Mouse (Mus musculus): ENCODE data around the gene Xpo4. TPM values are rescaled to one million over a fixed set of nuclear protein-coding genes. Genes with fewer than 3 reads are reported as not detected.

The Xpo4 gene
- polyA plus RNA-seq, 1 experiment from 2014 or later: 16.5 TPM

- 91% methylated on average over 8 of the region's 8 CpGs for WGBS
- Histone ChIP-seq H3K4me2 (replicated peaks) (no peak overlapping the region), H3K9me3 (no peaks in the 10 kb centered on the region), H3K4me1 (replicated peaks) (peaks cover 4% of the 10 kb centered on the region; the same call in 1 of the 2 replicates), H3K36me3 (peaks cover 29% of the 10 kb centered on the region), H3K27ac (no peak overlapping the region), H3K27me3 (peaks cover 8% of the 10 kb centered on the region; the same call in 1 of the 2 replicates), H3K9ac (replicated peaks) (no peak overlapping the region), H3K4me3 (replicated peaks) (no peak overlapping the region)
- no peak for ATAC-seq
Measured at GRCm38 (mm10) chr14:57546131-57546530, 119.1 kb downstream of the Xpo4 start.

- H3K36me3 ChIP-seq: peaks cover 29% of the 10 kb centered on the region
- 0 out of 2 replicates have a peak, but pooled peaks have one; percentile 30 for ATAC-seq
- no peak overlapping the region for H3K4me2 ChIP-seq (replicated peaks)
- 91% methylated on average over 17 of the region's 17 CpGs for WGBS
- no peak overlapping the region for H3K27ac ChIP-seq
- no peak overlapping the region for H3K9ac ChIP-seq (replicated peaks)
- H3K9me3 ChIP-seq: no peaks in the 10 kb centered on the region
- no peak overlapping the region for H3K4me3 ChIP-seq (replicated peaks)
- peaks cover 4% of the 10 kb centered on the region; the same call in 1 of the 2 replicates for H3K4me1 ChIP-seq (replicated peaks)
- peaks cover 8% of the 10 kb centered on the region; the same call in 1 of the 2 replicates for H3K27me3 ChIP-seq
Measured at GRCm38 (mm10) chr14:57545526-57545925, 119.7 kb downstream of the Xpo4 start.

- no peak overlapping the region for H3K9ac ChIP-seq (replicated peaks)
- H3K27me3 ChIP-seq: peaks cover 10% of the 10 kb centered on the region; the same call in 1 of the 2 replicates
- WGBS: 94% methylated on average over 13 of the region's 13 CpGs
- no peak overlapping the region for H3K4me3 ChIP-seq (replicated peaks)
- H3K4me1 ChIP-seq (replicated peaks): peaks cover 4% of the 10 kb centered on the region; the same call in 1 of the 2 replicates
- no peak overlapping the region for H3K4me2 ChIP-seq (replicated peaks)
- peaks cover 10% of the 10 kb centered on the region; the same call in 1 of the 2 replicates for H3K36me3 ChIP-seq
- H3K27ac ChIP-seq: no peak overlapping the region
- ATAC-seq: no peak
- H3K9me3 ChIP-seq: no peaks in the 10 kb centered on the region
Measured at GRCm38 (mm10) chr14:57543420-57544039, 121.7 kb downstream of the Xpo4 start.

GRCm38 (mm10) chr14:57542231-57542630 is 123.0 kb downstream of the Xpo4 start:
- Histone ChIP-seq H3K4me3 (replicated peaks) (no peak overlapping the region; the same call in 1 of the 2 replicates), H3K4me2 (replicated peaks) (peak overlapping the region; percentile 38), H3K9ac (replicated peaks) (0 out of 2 replicates have a peak overlapping the region, but pooled peaks have one; percentile 28), H3K27ac (no peak overlapping the region), H3K36me3 (peaks cover 9% of the 10 kb centered on the region; the same call in 1 of the 2 replicates), H3K4me1 (replicated peaks) (peaks cover 15% of the 10 kb centered on the region), H3K9me3 (no peaks in the 10 kb centered on the region), H3K27me3 (peaks cover 12% of the 10 kb centered on the region; the same call in 1 of the 2 replicates)
- 52% methylated on average over 34 of the region's 34 CpGs for WGBS
- no peak for ATAC-seq

GRCm38 (mm10) chr14:57540683-57541082 is 124.5 kb downstream of the Xpo4 start:
- Histone ChIP-seq H3K9me3 (no peaks in the 10 kb centered on the region), H3K4me2 (replicated peaks) (no peak overlapping the region), H3K27ac (no peak overlapping the region), H3K36me3 (peaks cover 9% of the 10 kb centered on the region; the same call in 1 of the 2 replicates), H3K27me3 (peaks cover 12% of the 10 kb centered on the region; the same call in 1 of the 2 replicates), H3K4me3 (replicated peaks) (no peak overlapping the region), H3K9ac (replicated peaks) (no peak overlapping the region), H3K4me1 (replicated peaks) (peaks cover 27% of the 10 kb centered on the region)
- no peak for ATAC-seq
- WGBS: 90% methylated on average over 11 of the region's 11 CpGs

GRCm38 (mm10) chr14:57537261-57538015 is 127.8 kb downstream of the Xpo4 start:
- H3K4me2 ChIP-seq (replicated peaks): peak overlapping the region; percentile 26; the same call in 1 of the 2 replicates
- H3K9ac ChIP-seq (replicated peaks): 0 out of 2 replicates have a peak overlapping the region, but pooled peaks have one; percentile 6
- H3K9me3 ChIP-seq: no peaks in the 10 kb centered on the region
- peaks cover 3% of the 10 kb centered on the region; the same call in 1 of the 2 replicates for H3K36me3 ChIP-seq
- H3K4me1 ChIP-seq (replicated peaks): peaks cover 52% of the 10 kb centered on the region
- peak; percentile 49 for ATAC-seq
- peaks cover 20% of the 10 kb centered on the region; the same call in 1 of the 2 replicates for H3K27me3 ChIP-seq
- no peak overlapping the region for H3K4me3 ChIP-seq (replicated peaks)
- H3K27ac ChIP-seq: no peak overlapping the region; the same call in 1 of the 2 replicates
- 4% methylated on average over 16 of the region's 16 CpGs for WGBS

GRCm38 (mm10) chr14:57536820-57537219 is 128.4 kb downstream of the Xpo4 start:
- Histone ChIP-seq H3K9me3 (no peaks in the 10 kb centered on the region), H3K9ac (replicated peaks) (no peak overlapping the region), H3K4me3 (replicated peaks) (no peak overlapping the region), H3K4me1 (replicated peaks) (peaks cover 48% of the 10 kb centered on the region), H3K27me3 (peaks cover 16% of the 10 kb centered on the region; the same call in 1 of the 2 replicates), H3K4me2 (replicated peaks) (0 out of 2 replicates have a peak overlapping the region, but pooled peaks have one; percentile 26), H3K27ac (no peak overlapping the region), H3K36me3 (no peaks in the 10 kb centered on the region)
- no peak for ATAC-seq
- WGBS: 26% methylated on average over 9 of the region's 9 CpGs

- no peak overlapping the region for H3K9ac ChIP-seq (replicated peaks)
- no peak overlapping the region for H3K4me3 ChIP-seq (replicated peaks)
- no peaks in the 10 kb centered on the region for H3K9me3 ChIP-seq
- H3K36me3 ChIP-seq: no peaks in the 10 kb centered on the region
- peaks cover 15% of the 10 kb centered on the region; the same call in 1 of the 2 replicates for H3K27me3 ChIP-seq
- no peak overlapping the region for H3K4me2 ChIP-seq (replicated peaks)
- peaks cover 48% of the 10 kb centered on the region for H3K4me1 ChIP-seq (replicated peaks)
- ATAC-seq: no peak
- WGBS: 72% methylated on average over 6 of the region's 6 CpGs
- no peak overlapping the region for H3K27ac ChIP-seq
Measured at GRCm38 (mm10) chr14:57535646-57536045, 129.6 kb downstream of the Xpo4 start.

GRCm38 (mm10) chr14:57534961-57535360 is 130.3 kb downstream of the Xpo4 start:
- peaks cover 15% of the 10 kb centered on the region; the same call in 1 of the 2 replicates for H3K27me3 ChIP-seq
- no peaks in the 10 kb centered on the region for H3K9me3 ChIP-seq
- no peak overlapping the region for H3K4me3 ChIP-seq (replicated peaks)
- WGBS: 12% methylated on average over 8 of the region's 8 CpGs
- no peak overlapping the region for H3K9ac ChIP-seq (replicated peaks)
- no peaks in the 10 kb centered on the region for H3K36me3 ChIP-seq
- peaks cover 48% of the 10 kb centered on the region for H3K4me1 ChIP-seq (replicated peaks)
- H3K27ac ChIP-seq: no peak overlapping the region; the same call in 1 of the 2 replicates
- no peak for ATAC-seq
- no peak overlapping the region for H3K4me2 ChIP-seq (replicated peaks)

- Histone ChIP-seq H3K4me1 (replicated peaks) (peaks cover 53% of the 10 kb centered on the region), H3K36me3 (no peaks in the 10 kb centered on the region), H3K9me3 (no peaks in the 10 kb centered on the region), H3K27ac (no peak overlapping the region; the same call in 1 of the 2 replicates), H3K4me3 (replicated peaks) (no peak overlapping the region), H3K27me3 (peaks cover 15% of the 10 kb centered on the region; the same call in 1 of the 2 replicates), H3K4me2 (replicated peaks) (0 out of 2 replicates have a peak overlapping the region, but pooled peaks have one; percentile 2), H3K9ac (replicated peaks) (0 out of 2 replicates have a peak overlapping the region, but pooled peaks have one; percentile 17)
- ATAC-seq: no peak
- WGBS: 6% methylated on average over 5 of the region's 5 CpGs
Measured at GRCm38 (mm10) chr14:57534346-57534745, 130.9 kb downstream of the Xpo4 start.

- WGBS: 14% methylated on average over 11 of the region's 11 CpGs
- H3K4me3 ChIP-seq (replicated peaks): no peak overlapping the region
- H3K27ac ChIP-seq: no peak overlapping the region
- no peaks in the 10 kb centered on the region for H3K36me3 ChIP-seq
- H3K4me1 ChIP-seq (replicated peaks): peaks cover 54% of the 10 kb centered on the region
- 0 out of 2 replicates have a peak overlapping the region, but pooled peaks have one; percentile 2 for H3K4me2 ChIP-seq (replicated peaks)
- 0 out of 2 replicates have a peak overlapping the region, but pooled peaks have one; percentile 17 for H3K9ac ChIP-seq (replicated peaks)
- H3K9me3 ChIP-seq: no peaks in the 10 kb centered on the region
- no peak for ATAC-seq
- H3K27me3 ChIP-seq: peaks cover 15% of the 10 kb centered on the region; the same call in 1 of the 2 replicates
Measured at GRCm38 (mm10) chr14:57533841-57534240, 131.4 kb downstream of the Xpo4 start.

Data from midbrain, embryonic 13.5 days (tissue).